Mouse (Mus musculus): ENCODE measurements at regions not wholly inside any gene's neighbourhood (a gene's known extent, or its start where the extent isn't known, plus 50 kb on each side); places are given as distances from the start of the nearest gene placed in this dataset.

DNA sequence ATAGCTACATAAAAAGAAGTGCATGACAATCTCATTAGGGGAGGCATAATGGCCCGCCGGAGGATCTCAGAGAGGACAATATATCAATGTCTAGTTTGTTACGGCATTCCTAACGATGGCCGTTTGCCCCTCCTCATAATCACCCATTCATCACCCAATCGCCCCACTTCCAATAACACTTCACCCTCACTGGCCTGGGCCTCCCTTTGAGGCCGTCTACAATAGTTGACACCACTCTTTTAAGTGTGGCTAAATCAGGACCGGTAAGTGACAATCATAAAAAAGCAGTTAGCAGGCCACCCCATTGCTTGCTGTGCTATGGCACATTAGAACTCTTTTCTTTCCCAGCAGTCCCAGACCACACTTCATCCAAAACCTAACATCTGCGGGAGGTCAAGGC is 102.2 kb upstream of the Olfm4 start:
- intact Hi-C loops (cut with DNase I): no loop called here
- Histone ChIP-seq H3K4me3 (no peak overlapping the region), H3K27ac (no peak overlapping the region)
- no peak for TF ChIP-seq CTCF (IDR thresholded peaks at IDR 0.05)
- DNase-seq: no peak

DNA sequence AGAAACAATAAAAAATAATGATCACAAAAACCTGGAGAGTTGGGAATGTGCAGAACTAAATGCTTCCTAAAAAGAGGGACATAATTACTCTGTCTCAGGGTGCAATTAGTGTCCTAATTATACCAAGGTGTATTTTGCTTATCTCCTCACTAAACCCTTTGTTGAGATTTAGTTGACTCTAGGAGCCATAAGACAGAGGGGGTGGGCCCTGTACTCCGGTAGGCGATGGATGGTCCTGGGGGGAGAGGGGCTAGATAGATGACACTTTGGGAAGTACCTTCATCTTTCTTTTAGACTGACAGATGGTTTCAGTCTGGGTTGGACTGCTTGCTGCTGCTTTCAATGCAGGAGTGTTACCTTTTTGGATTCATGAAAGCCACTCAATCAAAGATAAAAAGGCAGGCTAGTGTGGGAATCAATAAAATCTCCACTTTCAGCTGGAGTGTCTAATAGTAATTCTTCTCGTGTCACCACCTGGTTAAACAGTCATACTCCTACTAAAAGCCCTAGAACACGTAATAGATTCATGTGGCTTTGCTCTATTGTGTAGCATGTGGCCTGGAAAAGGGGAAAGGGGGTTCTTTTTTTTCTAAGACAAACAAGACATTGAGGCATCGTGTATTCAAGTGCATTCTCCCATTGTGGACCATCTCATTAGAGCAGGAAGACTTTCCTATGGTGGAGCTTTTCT is 103.7 kb upstream of the Olfm4 start:
- Histone ChIP-seq H3K27ac (no peak overlapping the region), H3K4me3 (no peak overlapping the region)
- TF ChIP-seq CTCF (IDR thresholded peaks at IDR 0.05): no peak
- DNase-seq: no peak
- intact Hi-C loops (cut with DNase I): no loop called here

- H3K4me3 ChIP-seq: no peak overlapping the region
- H3K27ac ChIP-seq: no peak overlapping the region
- no peak for DNase-seq
- intact Hi-C loops (cut with DNase I): no loop called here
- no peak for TF ChIP-seq CTCF (IDR thresholded peaks at IDR 0.05)
Observed at GRCm38 (mm10) chr14:79879333-79880035, 104.4 kb upstream of the Olfm4 start.

DNA sequence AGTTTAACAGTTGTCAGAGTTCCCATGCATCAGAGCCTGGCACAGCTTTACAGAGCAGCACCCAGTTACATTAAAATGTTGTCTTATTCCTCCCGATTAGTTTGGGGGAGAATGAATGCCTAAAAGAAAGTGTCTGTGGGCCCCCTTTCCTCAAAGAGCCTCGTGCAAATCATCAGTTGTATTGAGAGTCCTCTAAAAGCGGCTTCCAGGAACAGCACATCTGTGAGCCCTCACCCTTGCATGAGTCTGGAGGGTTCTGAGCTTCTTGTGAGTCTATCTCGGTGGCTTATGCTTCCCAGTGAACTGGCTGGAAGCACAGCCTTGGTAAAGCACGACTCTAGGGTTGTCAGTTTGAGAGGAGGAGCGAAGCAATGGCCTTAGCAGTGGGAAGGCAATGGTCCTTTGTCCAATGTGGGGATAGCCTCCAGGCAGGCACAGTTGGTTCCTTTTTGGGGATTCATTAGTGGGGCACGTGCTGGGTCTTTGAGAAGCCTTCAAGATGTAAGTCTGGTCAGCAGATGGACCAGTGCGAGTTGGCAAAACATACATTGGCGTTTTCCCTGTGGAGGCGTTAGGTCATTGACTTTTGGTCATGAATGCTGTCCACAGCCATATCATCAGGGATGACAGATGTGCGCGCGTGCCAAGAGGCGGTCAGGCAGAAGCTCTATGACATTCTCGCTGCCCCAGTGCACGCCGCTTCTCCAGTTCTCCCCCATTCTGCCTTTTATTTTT is 105.4 kb upstream of the Olfm4 start:
- Histone ChIP-seq H3K4me3 (no peak overlapping the region), H3K27ac (no peak overlapping the region)
- intact Hi-C loops (cut with DNase I): no loop called here
- TF ChIP-seq CTCF (IDR thresholded peaks at IDR 0.05): no peak
- DNase-seq: no peak

DNA sequence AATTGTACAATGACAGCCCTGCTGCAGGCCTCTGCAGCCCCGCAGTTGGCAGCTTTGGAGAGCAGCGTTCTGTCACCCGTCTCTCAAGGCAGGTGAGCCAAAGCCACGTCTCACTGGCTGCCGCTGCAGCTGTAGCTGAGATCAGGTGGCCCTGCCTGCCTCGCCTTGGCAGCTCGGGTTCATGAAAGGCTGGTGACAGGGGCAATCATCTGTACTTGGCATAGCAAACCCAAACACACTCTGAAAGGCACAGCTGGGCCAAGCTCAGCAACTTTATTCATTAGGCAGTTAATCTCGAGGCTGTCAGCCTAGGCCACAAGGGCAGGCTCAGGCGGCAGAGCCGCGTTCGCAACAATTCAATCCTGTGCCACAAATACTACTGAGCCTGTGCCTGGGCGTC is 102.0 kb upstream of the Pcdh8 start:
- intact Hi-C loops (cut with DNase I): no loop called here
- DNase-seq: peak; percentile 80
- TF ChIP-seq CTCF (IDR thresholded peaks at IDR 0.05): no peak
- Histone ChIP-seq H3K27ac (no peak overlapping the region; the same call in 1 of the 2 replicates), H3K4me3 (no peak overlapping the region)

GRCm38 (mm10) chr14:79872430-79872829 is 101.3 kb upstream of the Pcdh8 start:
- DNase-seq: no peak
- Histone ChIP-seq H3K27ac (no peak overlapping the region), H3K4me3 (no peak overlapping the region)
- intact Hi-C loops (cut with DNase I): no loop called here
- no peak for TF ChIP-seq CTCF (IDR thresholded peaks at IDR 0.05)

DNA sequence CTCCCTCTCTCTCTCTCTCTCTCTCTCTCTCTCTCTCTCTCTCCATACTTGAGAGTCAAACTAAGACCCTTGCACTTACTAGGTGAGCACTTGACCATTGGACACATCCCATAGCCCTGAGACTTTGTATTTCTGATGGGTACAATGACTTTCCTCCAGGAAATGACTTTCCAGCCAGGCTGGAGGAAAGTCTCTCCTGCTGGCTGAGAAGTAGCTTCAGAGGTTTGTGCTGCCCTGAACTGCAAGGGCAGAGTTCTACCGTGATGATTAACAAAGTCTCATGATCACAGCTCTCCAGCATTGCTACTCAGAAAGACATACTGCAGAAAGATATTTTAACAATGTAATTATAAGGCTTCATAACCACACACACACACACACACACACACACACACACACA is 98.2 kb upstream of the Pcdh8 start:
- no peak for DNase-seq
- H3K27ac ChIP-seq: no peak overlapping the region
- no peak for TF ChIP-seq CTCF (IDR thresholded peaks at IDR 0.05)
- intact Hi-C loops (cut with DNase I): no loop called here
- no peak overlapping the region for H3K4me3 ChIP-seq

- DNase-seq: no peak
- no peak overlapping the region for H3K4me3 ChIP-seq
- TF ChIP-seq CTCF (IDR thresholded peaks at IDR 0.05): no peak
- intact Hi-C loops (cut with DNase I): no loop called here
- no peak overlapping the region for H3K27ac ChIP-seq
Observed at GRCm38 (mm10) chr14:79856245-79856644, 85.1 kb upstream of the Pcdh8 start.

DNA sequence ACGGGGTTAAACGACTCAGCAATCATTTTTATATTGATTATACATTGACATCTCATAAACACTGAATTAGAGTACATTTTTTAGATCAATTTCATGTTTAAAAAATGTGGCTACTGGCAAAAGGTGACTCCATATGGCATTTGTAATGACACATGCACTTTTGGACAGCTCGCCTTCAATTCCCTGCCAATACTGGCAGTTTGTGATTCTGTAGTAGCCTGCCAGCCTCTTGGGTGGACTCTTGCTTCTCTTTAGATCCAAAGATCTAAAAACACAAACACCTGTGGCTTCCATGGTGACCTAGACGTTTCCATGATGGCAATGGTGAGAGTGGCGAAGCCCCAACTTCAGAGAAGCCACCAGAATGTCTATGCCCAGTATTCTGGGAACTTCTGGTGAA is 83.1 kb upstream of the Pcdh8 start:
- Histone ChIP-seq H3K4me3 (no peak overlapping the region), H3K27ac (no peak overlapping the region)
- TF ChIP-seq CTCF (IDR thresholded peaks at IDR 0.05): no peak
- intact Hi-C loops (cut with DNase I): no loop called here
- no peak for DNase-seq

GRCm38 (mm10) chr14:79852683-79853082 is 81.6 kb upstream of the Pcdh8 start:
- H3K27ac ChIP-seq: no peak overlapping the region
- no peak for TF ChIP-seq CTCF (IDR thresholded peaks at IDR 0.05)
- no peak overlapping the region for H3K4me3 ChIP-seq
- intact Hi-C loops (cut with DNase I): no loop called here
- no peak for DNase-seq

GRCm38 (mm10) chr14:79851795-79852194 is 80.7 kb upstream of the Pcdh8 start:
- Histone ChIP-seq H3K4me3 (no peak overlapping the region), H3K27ac (no peak overlapping the region)
- no peak for DNase-seq
- intact Hi-C loops (cut with DNase I): no loop called here
- TF ChIP-seq CTCF (IDR thresholded peaks at IDR 0.05): no peak

GRCm38 (mm10) chr14:79851231-79851630 is 80.1 kb upstream of the Pcdh8 start:
- no peak overlapping the region for H3K4me3 ChIP-seq
- intact Hi-C loops (cut with DNase I): no loop called here
- no peak for DNase-seq
- H3K27ac ChIP-seq: no peak overlapping the region
- no peak for TF ChIP-seq CTCF (IDR thresholded peaks at IDR 0.05)
